ENCODE assay signal across 7 mouse cellular contexts in the genomic region with DNA sequence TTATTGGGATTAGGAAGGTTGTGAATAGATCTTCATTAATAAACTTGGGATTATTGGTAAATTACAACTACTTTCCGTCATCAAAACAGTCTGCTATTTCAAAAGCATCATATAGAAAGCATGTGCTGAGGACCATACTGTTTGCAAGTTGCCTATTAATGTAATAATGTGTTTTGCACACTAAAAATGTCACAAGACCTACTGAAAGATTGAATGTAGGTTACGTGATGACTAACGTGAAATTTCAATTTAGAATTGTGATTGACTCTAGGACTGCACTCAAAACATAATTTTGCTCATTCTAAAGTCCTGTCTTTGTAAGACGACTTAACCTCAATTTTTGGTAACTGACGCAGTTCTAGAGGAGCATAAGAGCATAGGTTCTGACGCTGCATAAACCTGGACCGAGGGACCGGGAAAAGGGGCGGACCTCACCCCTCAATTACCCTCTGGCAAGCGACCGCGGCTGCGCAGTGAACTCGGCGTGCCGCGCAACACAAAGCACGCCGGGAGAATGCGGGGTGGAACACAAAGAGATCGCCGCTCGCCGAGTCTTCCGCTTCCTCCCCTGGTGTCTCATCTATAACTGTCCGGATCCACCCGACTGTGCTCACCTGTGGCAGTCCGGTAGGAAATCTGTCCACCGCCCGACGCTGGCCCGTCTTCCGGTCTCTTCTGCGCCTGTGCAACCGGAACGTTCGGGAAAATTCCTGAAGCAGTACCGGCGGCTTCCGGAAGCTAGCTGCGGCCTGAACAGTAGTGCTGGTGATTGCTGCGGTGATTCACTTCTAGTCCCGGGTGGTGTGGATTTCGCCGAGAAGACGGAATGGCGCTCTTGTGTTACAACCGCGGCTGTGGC. TPM values are rescaled to one million over a fixed set of nuclear protein-coding genes. Genes with fewer than 3 reads are reported as not detected.
A peak's percentile ranks its signal among the peaks of the same experiment; 100 is the strongest.
DNase-seq lines count a peak whose midpoint lies in the region; ATAC-seq lines count a peak whose summit lies in the region.

A gene (plus strand): TSS at position 555 of the 859 bp plus-strand sequence.

- peak within 1 kb of the TSS; percentile 97 for H3K9ac ChIP-seq in embryonic facial prominence, embryonic 11.5 days (replicated peaks; ENCODE audit: low read length)
- H3K9ac ChIP-seq in midbrain, embryonic 13.5 days (replicated peaks): peak within 1 kb of the TSS; percentile 98

- no peaks in the 10 kb centered on the region for H3K4me1 ChIP-seq in embryonic facial prominence, embryonic 11.5 days (ENCODE audit: control insufficient read depth, insufficient read depth, low read length)
- peaks cover 14% of the 10 kb centered on the region for H3K4me1 ChIP-seq in limb, embryonic 10.5 days
- H3K4me1 ChIP-seq in midbrain, embryonic 13.5 days (replicated peaks): peaks cover 23% of the 10 kb centered on the region

- H3K36me3 ChIP-seq in embryonic facial prominence, embryonic 11.5 days (replicated peaks; ENCODE audit: control insufficient read depth, insufficient read depth, low read depth, low read length): no peaks in the 10 kb centered on the region
- H3K36me3 ChIP-seq in limb, embryonic 10.5 days: peaks cover 13% of the 10 kb centered on the region
- peaks cover 4% of the 10 kb centered on the region; the same call in 1 of the 2 replicates for H3K36me3 ChIP-seq in midbrain, embryonic 13.5 days

- peak within 1 kb of the TSS; percentile 75 for H3K27ac ChIP-seq in embryonic facial prominence, embryonic 11.5 days (replicated peaks; ENCODE audit: low read depth, low read length)
- peak within 1 kb of the TSS; percentile 94 for H3K27ac ChIP-seq in limb, embryonic 10.5 days
- H3K27ac ChIP-seq in midbrain, embryonic 13.5 days: peak within 1 kb of the TSS; percentile 87

- peak; percentile 97 for DNase-seq in adrenal gland, postnatal 14 days
- peak; percentile 96 for DNase-seq in embryonic facial prominence, embryonic 11.5 days (ENCODE audit: low spot score)
- peak; percentile 94 for DNase-seq in kidney, adult 11 months
- peak; percentile 97 for DNase-seq in limb, embryonic 10.5 days (ENCODE audit: low spot score)
- DNase-seq in spleen, adult 12 weeks (ENCODE audit: low spot score): peak; percentile 87

- H3K9me3 ChIP-seq in embryonic facial prominence, embryonic 11.5 days (replicated peaks; ENCODE audit: control insufficient read depth, low read length): no peaks in the 10 kb centered on the region
- no peaks in the 10 kb centered on the region for H3K9me3 ChIP-seq in limb, embryonic 10.5 days (replicated peaks)
- H3K9me3 ChIP-seq in midbrain, embryonic 13.5 days: no peaks in the 10 kb centered on the region

- H3K4me2 ChIP-seq in embryonic facial prominence, embryonic 11.5 days (ENCODE audit: low read depth, low read length): peak within 1 kb of the TSS; percentile 50
- peak within 1 kb of the TSS; percentile 85 for H3K4me2 ChIP-seq in midbrain, embryonic 13.5 days (replicated peaks)

- ATAC-seq in embryonic facial prominence, embryonic 11.5 days (replicated peaks; ENCODE audit: insufficient number of reproducible peaks, low FRiP score, low TSS enrichment, low read depth): peak; percentile 100
- peak; percentile 93 for ATAC-seq in granulocyte monocyte progenitor cell, adult 5-6 weeks (replicated peaks; ENCODE audit: poor library complexity, severe bottlenecking)
- peak; percentile 100 for ATAC-seq in midbrain, embryonic 13.5 days

- WGBS in embryonic facial prominence, embryonic 11.5 days: 3% methylated on average over 49 of the region's 49 CpGs
- WGBS in limb, embryonic 10.5 days: 4% methylated on average over 49 of the region's 49 CpGs
- 3% methylated on average over 49 of the region's 49 CpGs for WGBS in midbrain, embryonic 13.5 days

- H3K4me3 ChIP-seq in embryonic facial prominence, embryonic 11.5 days (ENCODE audit: low read depth, low read length): peak within 1 kb of the TSS; percentile 91
- peak within 1 kb of the TSS; percentile 70 for H3K4me3 ChIP-seq in limb, embryonic 10.5 days
- peak within 1 kb of the TSS; percentile 76 for H3K4me3 ChIP-seq in midbrain, embryonic 13.5 days (replicated peaks)

- H3K27me3 ChIP-seq in embryonic facial prominence, embryonic 11.5 days (ENCODE audit: control insufficient read depth, insufficient read depth, low read length): no peaks in the 10 kb centered on the region
- no peaks in the 10 kb centered on the region for H3K27me3 ChIP-seq in limb, embryonic 10.5 days (ENCODE audit: low read depth, poor library complexity, severe bottlenecking)
- no peaks in the 10 kb centered on the region for H3K27me3 ChIP-seq in midbrain, embryonic 13.5 days

RNA-seq across cellular contexts. Expression of the gene that starts here (rescaled TPM):
- 61.8 and 77.4 TPM in 2 replicates for total RNA-seq in adrenal gland, postnatal 14 days (2021)
- polyA plus RNA-seq in embryonic facial prominence, embryonic 11.5 days (2014; fragmentation: Nextera tagmentation; extraction: Ambion mirVana): 128 and 142 TPM in 2 replicates
- total RNA-seq in granulocyte monocyte progenitor cell, adult 5-6 weeks (2014; fragmentation: Nextera tagmentation): 45.4 and 57.9 TPM in 2 replicates
- total RNA-seq in granulocyte monocyte progenitor cell, adult 5-6 weeks (2017): 143 and 156 TPM in 2 replicates
- 152 and 165 TPM in 2 replicates for polyA plus RNA-seq in limb, embryonic 10.5 days (2016; fragmentation: Nextera tagmentation; extraction: Ambion mirVana)
- 141 and 148 TPM in 2 replicates for polyA plus RNA-seq in midbrain, embryonic 13.5 days (2015; fragmentation: Nextera tagmentation; extraction: Ambion mirVana)

Comparison
In these comparisons a context has a peak if more than half of its experiments do, and no peak if none do; other contexts are left out.
1. Peak in every context shown above with its lines: DNase-seq, ATAC-seq, H3K4me3 ChIP-seq and H3K27ac ChIP-seq.